Mouse (Mus musculus): Measurements from ENCODE around the gene Tusc2. TPM values are rescaled to one million over a fixed set of nuclear protein-coding genes. Genes with fewer than 3 reads are reported as not detected.
"Not testable (repeated sequence)": the region's sequence is repeated elsewhere in the genome, so short reads cannot be mapped to it uniquely, and the experiment has no call there.

Gene Tusc2
- polyA plus RNA-seq, 1 experiment, result 32.5 TPM

GRCm38 (mm10) chr9:107570845-107571244 lies 7.8 kb downstream of the Tusc2 start:
- Histone ChIP-seq H3K4me1 (ENCODE audit: control insufficient read depth, insufficient read depth, insufficient read length) (peaks cover 9% of the 10 kb centered on the region; the same call in 1 of the 2 replicates), H3K4me3 (ENCODE audit: extremely low read depth, insufficient read depth, insufficient read length) (no peak overlapping the region), H3K36me3 (ENCODE audit: control insufficient read depth, insufficient read depth, low read length) (no peaks in the 10 kb centered on the region; the same call in 1 of the 2 replicates), H3K27me3 (ENCODE audit: control insufficient read depth, insufficient read depth, low read length) (no peaks in the 10 kb centered on the region), H3K27ac (ENCODE audit: insufficient read depth, low read length) (no peak overlapping the region)
- TF ChIP-seq CTCF (IDR thresholded peaks at IDR 0.05; ENCODE audit: extremely low read depth, insufficient read depth, insufficient read length, insufficient replicate concordance), result no peak
- no peak for TF ChIP-seq POLR2A (IDR thresholded peaks at IDR 0.05; ENCODE audit: low read depth, low read length)
- WGBS, result 85% methylated on average over 21 of the region's 21 CpGs
- no peak for DNase-seq (ENCODE audit: low read depth in 1 of 2, low spot score in 2 of 2)

GRCm38 (mm10) chr9:107571534-107572326 lies 8.7 kb downstream of the Tusc2 start:
- 91% methylated on average over 22 of the region's 22 CpGs for WGBS
- Histone ChIP-seq H3K36me3 (ENCODE audit: control insufficient read depth, insufficient read depth, low read length) (no peaks in the 10 kb centered on the region; the same call in 1 of the 2 replicates), H3K4me3 (ENCODE audit: extremely low read depth, insufficient read depth, insufficient read length) (no peak overlapping the region), H3K27me3 (ENCODE audit: control insufficient read depth, insufficient read depth, low read length) (no peaks in the 10 kb centered on the region), H3K27ac (ENCODE audit: insufficient read depth, low read length) (no peak overlapping the region), H3K4me1 (ENCODE audit: control insufficient read depth, insufficient read depth, insufficient read length) (peaks cover 9% of the 10 kb centered on the region; the same call in 1 of the 2 replicates)
- no peak for DNase-seq (ENCODE audit: low read depth in 1 of 2, low spot score in 2 of 2)
- no peak for TF ChIP-seq CTCF (IDR thresholded peaks at IDR 0.05; ENCODE audit: extremely low read depth, insufficient read depth, insufficient read length, insufficient replicate concordance)

- no peak for DNase-seq (ENCODE audit: low read depth in 1 of 2, low spot score in 2 of 2)
- no peaks in the 10 kb centered on the region; the same call in 1 of the 2 replicates for H3K36me3 ChIP-seq (ENCODE audit: control insufficient read depth, insufficient read depth, low read length)
- H3K4me3 ChIP-seq (ENCODE audit: extremely low read depth, insufficient read depth, insufficient read length), result no peak overlapping the region
- H3K27ac ChIP-seq (ENCODE audit: insufficient read depth, low read length), result no peak overlapping the region
- TF ChIP-seq POLR2A (IDR thresholded peaks at IDR 0.05; ENCODE audit: low read depth, low read length) (no peak), CTCF (IDR thresholded peaks at IDR 0.05; ENCODE audit: extremely low read depth, insufficient read depth, insufficient read length, insufficient replicate concordance) (no peak)
- H3K27me3 ChIP-seq (ENCODE audit: control insufficient read depth, insufficient read depth, low read length), result no peaks in the 10 kb centered on the region
- 92% methylated on average over 2 of the region's 2 CpGs for WGBS
- peaks cover 9% of the 10 kb centered on the region; the same call in 1 of the 2 replicates for H3K4me1 ChIP-seq (ENCODE audit: control insufficient read depth, insufficient read depth, insufficient read length)
These were observed 9.2 kb downstream of the Tusc2 start for GRCm38 (mm10) chr9:107572327-107572662.

- not testable (repeated sequence) for H3K27me3 ChIP-seq (ENCODE audit: control insufficient read depth, insufficient read depth, low read length); DNase-seq (ENCODE audit: low read depth in 1 of 2, low spot score in 2 of 2); H3K4me3 ChIP-seq (ENCODE audit: extremely low read depth, insufficient read depth, insufficient read length); H3K36me3 ChIP-seq (ENCODE audit: control insufficient read depth, insufficient read depth, low read length); H3K4me1 ChIP-seq (ENCODE audit: control insufficient read depth, insufficient read depth, insufficient read length); H3K27ac ChIP-seq (ENCODE audit: insufficient read depth, low read length)
- 83% methylated on average over 6 of the region's 6 CpGs for WGBS
These were observed 10.7 kb downstream of the Tusc2 start for GRCm38 (mm10) chr9:107573774-107574173.

GRCm38 (mm10) chr9:107575579-107576356 lies 12.7 kb downstream of the Tusc2 start:
- no peaks in the 10 kb centered on the region for H3K27me3 ChIP-seq (ENCODE audit: control insufficient read depth, insufficient read depth, low read length)
- H3K4me1 ChIP-seq (ENCODE audit: control insufficient read depth, insufficient read depth, insufficient read length), result peaks cover 7% of the 10 kb centered on the region; the same call in 1 of the 2 replicates
- no peak for TF ChIP-seq POLR2A (IDR thresholded peaks at IDR 0.05; ENCODE audit: low read depth, low read length)
- no peak for TF ChIP-seq CTCF (IDR thresholded peaks at IDR 0.05; ENCODE audit: extremely low read depth, insufficient read depth, insufficient read length, insufficient replicate concordance)
- H3K36me3 ChIP-seq (ENCODE audit: control insufficient read depth, insufficient read depth, low read length), result no peaks in the 10 kb centered on the region; the same call in 1 of the 2 replicates
- WGBS, result 90% methylated on average over 14 of the region's 14 CpGs
- H3K4me3 ChIP-seq (ENCODE audit: extremely low read depth, insufficient read depth, insufficient read length), result no peak overlapping the region
- no peak for DNase-seq (ENCODE audit: low read depth in 1 of 2, low spot score in 2 of 2)
- no peak overlapping the region for H3K27ac ChIP-seq (ENCODE audit: insufficient read depth, low read length)

- TF ChIP-seq CTCF (IDR thresholded peaks at IDR 0.05; ENCODE audit: extremely low read depth, insufficient read depth, insufficient read length, insufficient replicate concordance) (no peak), POLR2A (IDR thresholded peaks at IDR 0.05; ENCODE audit: low read depth, low read length) (no peak)
- 49% methylated on average over 16 of the region's 16 CpGs for WGBS
- DNase-seq (ENCODE audit: low read depth in 1 of 2, low spot score in 2 of 2), result no peak
These were observed 13.5 kb downstream of the Tusc2 start, which contains the start of gene Hyal1 for GRCm38 (mm10) chr9:107576357-107577107. Gene Hyal1 (plus strand): TSS chr9:107576927.

More at GRCm38 (mm10) chr9:107576357-107577107, 13.5 kb downstream of the Tusc2 start, which contains the start of gene Hyal1:
- no peaks in the 10 kb centered on the region for H3K27me3 ChIP-seq (ENCODE audit: control insufficient read depth, insufficient read depth, low read length)
- peak within 1 kb of the TSS; percentile 25; the same call in 1 of the 2 replicates for H3K4me3 ChIP-seq (ENCODE audit: extremely low read depth, insufficient read depth, insufficient read length)
- H3K4me1 ChIP-seq (ENCODE audit: control insufficient read depth, insufficient read depth, insufficient read length), result peaks cover 11% of the 10 kb centered on the region; the same call in 1 of the 2 replicates
- peak within 1 kb of the TSS; percentile 15; the same call in 1 of the 2 replicates for H3K27ac ChIP-seq (ENCODE audit: insufficient read depth, low read length)
- H3K36me3 ChIP-seq (ENCODE audit: control insufficient read depth, insufficient read depth, low read length), result no peaks in the 10 kb centered on the region

Measured in spleen, adult 2 months (tissue).